Mouse (Mus musculus) ES-E14 (cell line): ENCODE measurements around the gene Copz1. TPM values are rescaled to one million over a fixed set of nuclear protein-coding genes. Genes with fewer than 3 reads are reported as not detected.

ENCODE experiments used
- DNase-seq: peaks from one replicate; pipeline ENCODE4 v3.0.0-alpha.2; 2013; ENCODE audit warnings: low read depth, low spot score
- H3K27ac ChIP-seq: 2 replicates; pipeline ENCODE4 v1.5.1; 2012; ENCODE audit warnings: low read depth, mild to moderate bottlenecking, low read length, moderate library complexity, mixed read lengths; ENCODE audit not compliant: poor library complexity, insufficient read depth, severe bottlenecking
- H3K36me3 ChIP-seq: 2 replicates; pipeline ENCODE4 v1.6.1; 2012; ENCODE audit warnings: mild to moderate bottlenecking, low read length, moderate library complexity, mixed read lengths; ENCODE audit not compliant: control insufficient read depth, poor library complexity, insufficient read depth, severe bottlenecking
- H3K4me1 ChIP-seq, 2 experiments: fragments of 150-350 bp in 1 of 2; sonication (generic) in 1 of 2; 2 replicates each; pipeline ENCODE4 v1.6.1; 2012; ENCODE audit warnings: low read length in 2 of 2, mild to moderate bottlenecking in 1 of 2, mixed read lengths in 1 of 2; ENCODE audit not compliant: control insufficient read depth in 2 of 2, insufficient read depth in 2 of 2, poor library complexity in 1 of 2
- H3K4me3 ChIP-seq, 2 experiments: fragments of 150-350 bp in 1 of 2; sonication (generic) in 1 of 2; 2 replicates each; pipeline ENCODE4 v1.5.1; 2012; ENCODE audit warnings: low read length in 2 of 2, low read depth in 1 of 2, mild to moderate bottlenecking in 1 of 2, mixed read lengths in 1 of 2; ENCODE audit not compliant: insufficient read depth in 1 of 2, poor library complexity in 1 of 2, severe bottlenecking in 1 of 2
- H3K9ac ChIP-seq: 2 replicates; pipeline ENCODE4 v1.6.1; 2012; ENCODE audit warnings: low read depth, mild to moderate bottlenecking, low read length, mixed read lengths; ENCODE audit not compliant: poor library complexity, insufficient read depth, severe bottlenecking
- H3K9me3 ChIP-seq: fragments of 150-350 bp; sonication (generic); 2 replicates; pipeline ENCODE4 v1.6.1; 2012; ENCODE audit warnings: low read depth, mild to moderate bottlenecking, low read length; ENCODE audit not compliant: control insufficient read depth, insufficient read depth
- CHD2 ChIP-seq: IDR thresholded peaks from 2 replicates; pipeline ENCODE4 v1.6.1; 2014; ENCODE audit warnings: mild to moderate bottlenecking, low read depth, low read length, inconsistent platforms
- HCFC1 ChIP-seq: IDR thresholded peaks from 2 replicates; pipeline ENCODE4 v1.6.1; 2012; ENCODE audit warnings: low read length, inconsistent platforms, borderline replicate concordance; ENCODE audit not compliant: insufficient read depth
- MAFK ChIP-seq: IDR thresholded peaks from 2 replicates; pipeline ENCODE4 v1.6.1; 2014; ENCODE audit warnings: mild to moderate bottlenecking, low read depth, low read length, inconsistent platforms; ENCODE audit not compliant: insufficient read depth
- ZC3H11A ChIP-seq: IDR thresholded peaks from 2 replicates; pipeline ENCODE4 v1.6.1; 2012; ENCODE audit warnings: low read depth, mild to moderate bottlenecking, inconsistent platforms, low read length, borderline replicate concordance
- ZNF384 ChIP-seq: IDR thresholded peaks from 2 replicates; pipeline ENCODE4 v1.6.1; 2012; ENCODE audit warnings: low read depth, low read length, inconsistent platforms
- in situ Hi-C, 2 experiments: fragments of 600-800 bp; cut with MboI; formaldehyde crosslinking; loops; one replicate each; pipeline ENCODE4 v1.15.1; 2025; ENCODE audit warnings: low sequenced_read_pairs in 2 of 2, inconsistent platforms in 1 of 2; ENCODE audit not compliant: unreplicated experiment in 2 of 2
- total RNA-seq: library from RNA; depleted of rRNA; stranded (reverse); fragments of 300-350 nt; gene quantifications from 2 replicates; pipeline ENCODE4 v1.2.3, GENCODE M21; 2012

Copz1 gene
- total RNA-seq, 1 experiment, result 85.5 TPM

- DNase-seq, result no peak
- no peak for TF ChIP-seq ZC3H11A
- TF ChIP-seq MAFK, result no peak
- TF ChIP-seq CHD2, result no peak
- TF ChIP-seq HCFC1, result no peak
- TF ChIP-seq ZNF384, result no peak
- H3K4me1 ChIP-seq, result no peaks in the 10 kb centered on the region
- no peaks in the 10 kb centered on the region for H3K36me3 ChIP-seq
- in situ Hi-C loops, result no loop called here
- no peak overlapping the region for H3K27ac ChIP-seq
- no peak overlapping the region for H3K9ac ChIP-seq
- no peak overlapping the region for H3K4me3 ChIP-seq
- H3K9me3 ChIP-seq, result no peaks in the 10 kb centered on the region; the same call in 1 of the 2 replicates
These were observed 12.1 kb downstream of the Copz1 start for GRCm38 (mm10) chr15:103284647-103285046.

- in situ Hi-C loops, result no loop called here
- Histone ChIP-seq H3K4me3 (no peak overlapping the region), H3K27ac (no peak overlapping the region), H3K9me3 (no peaks in the 10 kb centered on the region; the same call in 1 of the 2 replicates), H3K9ac (no peak overlapping the region), H3K36me3 (peaks cover 2% of the 10 kb centered on the region), H3K4me1 (no peaks in the 10 kb centered on the region)
- no peak for DNase-seq
- no peak for TF ChIP-seq HCFC1
- TF ChIP-seq ZNF384, result no peak
- no peak for TF ChIP-seq MAFK
- no peak for TF ChIP-seq CHD2
- TF ChIP-seq ZC3H11A, result no peak
These were observed 13.4 kb downstream of the Copz1 start for GRCm38 (mm10) chr15:103285778-103286417.

DNA sequence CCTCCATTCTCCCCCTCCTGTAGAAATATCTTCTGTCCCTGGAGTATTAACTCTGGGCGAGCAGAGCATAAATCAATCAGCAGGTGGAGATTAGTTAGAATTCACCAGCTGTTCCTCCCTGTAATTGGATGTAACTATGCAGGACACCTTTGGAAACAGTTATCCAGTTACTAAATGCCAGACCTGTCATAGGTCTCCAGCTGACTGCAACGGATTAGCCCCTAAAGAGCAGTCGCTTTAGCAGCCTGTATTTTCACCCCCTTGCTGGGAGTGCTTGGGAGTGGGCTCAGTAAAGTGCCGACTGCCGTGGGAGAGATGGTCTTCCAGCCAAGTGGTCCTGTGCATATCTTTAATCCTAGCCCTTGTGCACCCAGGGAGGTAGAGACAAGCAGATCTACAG lies 17.1 kb downstream of the Copz1 start:
- no peak for TF ChIP-seq ZC3H11A
- no peak for TF ChIP-seq MAFK
- no peak for TF ChIP-seq CHD2
- TF ChIP-seq HCFC1, result no peak
- no peak for TF ChIP-seq ZNF384
- Histone ChIP-seq H3K4me3 (no peak overlapping the region), H3K9me3 (no peaks in the 10 kb centered on the region; the same call in 1 of the 2 replicates), H3K27ac (no peak overlapping the region), H3K9ac (no peak overlapping the region), H3K4me1 (no peaks in the 10 kb centered on the region), H3K36me3 (peaks cover 6% of the 10 kb centered on the region)
- in situ Hi-C loops, result no loop called here
- DNase-seq, result no peak

DNA sequence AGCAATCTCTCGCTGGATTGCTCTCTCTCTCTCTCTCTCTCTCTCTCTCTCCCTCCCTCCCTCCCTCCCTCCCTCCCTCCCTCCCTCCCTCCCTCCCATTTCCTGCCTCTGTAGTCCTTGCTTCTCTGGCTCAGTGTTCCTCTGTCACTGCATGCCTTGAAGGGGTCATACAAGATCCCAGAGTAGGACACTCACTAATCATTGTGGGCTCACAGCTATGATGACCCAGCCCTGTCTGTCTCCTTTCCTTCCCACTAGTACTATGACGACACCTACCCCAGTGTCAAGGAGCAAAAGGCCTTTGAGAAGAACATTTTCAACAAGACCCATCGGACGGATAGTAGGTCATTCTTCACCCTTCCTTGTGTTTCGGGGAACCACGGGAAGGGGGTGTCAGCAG lies 17.9 kb downstream of the Copz1 start:
- peaks cover 6% of the 10 kb centered on the region for H3K36me3 ChIP-seq
- no peak overlapping the region for H3K4me3 ChIP-seq
- in situ Hi-C loops, result no loop called here
- no peak overlapping the region for H3K27ac ChIP-seq
- TF ChIP-seq CHD2, result no peak
- TF ChIP-seq HCFC1, result no peak
- TF ChIP-seq ZNF384, result no peak
- TF ChIP-seq ZC3H11A, result no peak
- no peak for TF ChIP-seq MAFK
- DNase-seq, result no peak
- H3K4me1 ChIP-seq, result peaks cover 0 to 1% of the 10 kb centered on the region in 2 experiments; a peak in 1 of 4 replicates
- H3K9me3 ChIP-seq, result no peaks in the 10 kb centered on the region
- no peak overlapping the region for H3K9ac ChIP-seq
